Mouse (Mus musculus) hindbrain, postnatal 0 days (tissue): ENCODE results near the gene Taf1c. TPM values are rescaled to one million over a fixed set of nuclear protein-coding genes. Genes with fewer than 3 reads are reported as not detected.

Experiments
- ATAC-seq: fragments of 200-750 bp; cut with Nextera tagmentation; 2 replicates; pipeline ENCODE4 v1.8.0; 2017; ENCODE audit warnings: mild to moderate bottlenecking, moderate TSS enrichment, moderate library complexity
- DNase-seq: peaks from one replicate; pipeline ENCODE4 v3.0.0-alpha.2; 2015; ENCODE audit warnings: low spot score
- H3K27ac ChIP-seq: fragments of 300-500 bp; sonication (generic); 2 replicates; pipeline ENCODE4 v1.5.1; 2014; ENCODE audit warnings: mild to moderate bottlenecking
- H3K27me3 ChIP-seq: fragments of 300-500 bp; sonication (generic); 2 replicates; pipeline ENCODE4 v1.6.1; 2014; ENCODE audit warnings: low read length, mixed read lengths; ENCODE audit not compliant: insufficient read depth
- H3K36me3 ChIP-seq: fragments of 300-500 bp; sonication (generic); 2 replicates; pipeline ENCODE4 v1.6.1; 2014; ENCODE audit warnings: low read length, mixed read lengths; ENCODE audit not compliant: insufficient read depth
- H3K4me1 ChIP-seq: fragments of 300-500 bp; sonication (generic); 2 replicates; pipeline ENCODE4 v1.6.1; 2014; ENCODE audit warnings: antibody characterized with exemption, low read length, mixed read lengths; ENCODE audit not compliant: insufficient read depth
- H3K4me2 ChIP-seq: fragments of 300-500 bp; sonication (generic); 2 replicates; pipeline ENCODE4 v1.6.1; 2014; ENCODE audit warnings: low read depth, mild to moderate bottlenecking, low read length, moderate library complexity, mixed read lengths
- H3K4me3 ChIP-seq: fragments of 300-500 bp; sonication (generic); 2 replicates; pipeline ENCODE4 v1.5.1; 2014; ENCODE audit warnings: low read length
- H3K9ac ChIP-seq: fragments of 300-500 bp; sonication (generic); replicated peaks from 2 replicates; pipeline ENCODE4 v1.6.1; 2014; ENCODE audit warnings: mild to moderate bottlenecking, low read length, moderate library complexity, mixed read lengths
- H3K9me3 ChIP-seq: fragments of 300-500 bp; sonication (generic); 2 replicates; pipeline ENCODE4 v1.6.1; 2016; ENCODE audit warnings: low read length, mixed read lengths
- CTCF ChIP-seq: IDR thresholded peaks from 2 replicates; pipeline ENCODE4 v1.5.1; 2016; ENCODE audit warnings: antibody characterized with exemption, control low read depth, low read depth
- WGBS: fragments of 180-500 bp; shearing (Covaris S2); extraction: QIAGEN DNeasy Blood & Tissue Kit; methylation state at CpG from one replicate; pipeline ENCODE4 v1.1.7; 2014; 5-methylcytosine and 5-hydroxymethylcytosine counted together
- polyA plus RNA-seq: library from polyadenylated mRNA; unstranded; fragments of >200 nt; fragmentation: Nextera tagmentation; extraction: Ambion mirVana; gene quantifications from 2 replicates; pipeline ENCODE4 v1.2.1, GENCODE M21; 2015
- total RNA-seq: library from RNA; depleted of rRNA; stranded (reverse); fragments of >200 nt; gene quantifications from 2 replicates; pipeline ENCODE4 v1.2.3, GENCODE M21; 2014

The Taf1c gene
- total and polyA plus RNA-seq, 2 experiments from 2014 or later = 7.9 to 29.7 TPM

GRCm38 (mm10) chr8:119580441-119581161, 24.4 kb downstream of the Taf1c start:
- no peak for ATAC-seq
- Histone ChIP-seq H3K4me1 (no peaks in the 10 kb centered on the region), H3K36me3 (no peaks in the 10 kb centered on the region), H3K4me3 (no peak overlapping the region), H3K9me3 (no peaks in the 10 kb centered on the region), H3K27ac (no peak overlapping the region), H3K4me2 (no peak overlapping the region), H3K9ac (no peak overlapping the region), H3K27me3 (no peaks in the 10 kb centered on the region)
- WGBS = 90% methylated on average over 5 of the region's 5 CpGs
- DNase-seq = no peak
- no peak for TF ChIP-seq CTCF

- Histone ChIP-seq H3K9ac (no peak overlapping the region), H3K27ac (no peak overlapping the region), H3K27me3 (no peaks in the 10 kb centered on the region), H3K4me1 (no peaks in the 10 kb centered on the region; the same call in 1 of the 2 replicates), H3K36me3 (no peaks in the 10 kb centered on the region), H3K4me2 (no peak overlapping the region), H3K9me3 (no peaks in the 10 kb centered on the region), H3K4me3 (no peak overlapping the region)
- ATAC-seq (no peak), DNase-seq (no peak)
- TF ChIP-seq CTCF = no peak
- 42% methylated on average over 13 of the region's 13 CpGs for WGBS
Measured at GRCm38 (mm10) chr8:119579096-119579495, 25.9 kb downstream of the Taf1c start.

- H3K27ac ChIP-seq = peak overlapping the region; percentile 83; the same call in 1 of the 2 replicates
- no peaks in the 10 kb centered on the region for H3K27me3 ChIP-seq
- 1% methylated on average over 16 of the region's 16 CpGs for WGBS
- no peak for TF ChIP-seq CTCF
- DNase-seq = no peak
- H3K36me3 ChIP-seq = no peaks in the 10 kb centered on the region
- peak overlapping the region; percentile 87 for H3K4me2 ChIP-seq
- peak overlapping the region; percentile 88 for H3K4me3 ChIP-seq
- peak overlapping the region; percentile 83 for H3K9ac ChIP-seq
- H3K4me1 ChIP-seq = peaks cover 8% of the 10 kb centered on the region
- no peaks in the 10 kb centered on the region for H3K9me3 ChIP-seq
- no peak; the same call in 1 of the 2 replicates for ATAC-seq
Measured at GRCm38 (mm10) chr8:119575366-119575726, 29.7 kb downstream of the Taf1c start.

- Histone ChIP-seq H3K4me1 (peaks cover 8% of the 10 kb centered on the region), H3K36me3 (no peaks in the 10 kb centered on the region), H3K27me3 (no peaks in the 10 kb centered on the region), H3K4me3 (peak within 1 kb of the TSS; percentile 88), H3K27ac (peak within 1 kb of the TSS; percentile 83), H3K4me2 (peak within 1 kb of the TSS; percentile 87), H3K9me3 (no peaks in the 10 kb centered on the region), H3K9ac (peak within 1 kb of the TSS; percentile 83)
- peak; percentile 23 for TF ChIP-seq CTCF
- WGBS = under 1% methylated on average over 87 of the region's 97 CpGs
- DNase-seq (peak; percentile 96), ATAC-seq (peak; percentile 86)
Measured at GRCm38 (mm10) chr8:119574437-119575365, 30.3 kb downstream of the Taf1c start, which contains the start of the genes Hsdl1 and Dnaaf1. Gene Hsdl1 (minus strand): TSS chr8:119575183. Gene Dnaaf1 (plus strand): TSS chr8:119575235.

- Histone ChIP-seq H3K9me3 (no peaks in the 10 kb centered on the region), H3K27ac (no peak overlapping the region), H3K4me1 (peaks cover 8% of the 10 kb centered on the region), H3K4me2 (no peak overlapping the region), H3K9ac (no peak overlapping the region), H3K27me3 (no peaks in the 10 kb centered on the region), H3K36me3 (no peaks in the 10 kb centered on the region), H3K4me3 (no peak overlapping the region)
- no peak for DNase-seq
- TF ChIP-seq CTCF = no peak
- no peak for ATAC-seq
- WGBS = 94% methylated on average over 4 of the region's 4 CpGs
Measured at GRCm38 (mm10) chr8:119572411-119572810, 32.6 kb downstream of the Taf1c start.

- peaks cover 8% of the 10 kb centered on the region for H3K4me1 ChIP-seq
- no peaks in the 10 kb centered on the region for H3K9me3 ChIP-seq
- no peaks in the 10 kb centered on the region; the same call in 1 of the 2 replicates for H3K36me3 ChIP-seq
- no peak overlapping the region for H3K27ac ChIP-seq
- H3K4me2 ChIP-seq = no peak overlapping the region
- TF ChIP-seq CTCF = no peak
- H3K9ac ChIP-seq = no peak overlapping the region
- DNase-seq (no peak), ATAC-seq (no peak)
- H3K27me3 ChIP-seq = no peaks in the 10 kb centered on the region
- 87% methylated on average over 6 of the region's 6 CpGs for WGBS
- H3K4me3 ChIP-seq = no peak overlapping the region
Measured at GRCm38 (mm10) chr8:119571135-119571534, 33.9 kb downstream of the Taf1c start.
